Mouse (Mus musculus) ES-E14 (cell line): ENCODE measurements around the gene Arhgap35. TPM values are rescaled to one million over a fixed set of nuclear protein-coding genes. Genes with fewer than 3 reads are reported as not detected.

Source experiments
- DNase-seq: peaks from one replicate; pipeline ENCODE4 v3.0.0-alpha.2; 2013; ENCODE audit warnings: low read depth, low spot score
- H3K27ac ChIP-seq: 2 replicates; pipeline ENCODE4 v1.5.1; 2012; ENCODE audit warnings: low read depth, mild to moderate bottlenecking, low read length, moderate library complexity, mixed read lengths; ENCODE audit not compliant: poor library complexity, insufficient read depth, severe bottlenecking
- H3K36me3 ChIP-seq: 2 replicates; pipeline ENCODE4 v1.6.1; 2012; ENCODE audit warnings: mild to moderate bottlenecking, low read length, moderate library complexity, mixed read lengths; ENCODE audit not compliant: control insufficient read depth, poor library complexity, insufficient read depth, severe bottlenecking
- H3K4me1 ChIP-seq, 2 experiments: fragments of 150-350 bp in 1 of 2; sonication (generic) in 1 of 2; 2 replicates each; pipeline ENCODE4 v1.6.1; 2012; ENCODE audit warnings: low read length in 2 of 2, mild to moderate bottlenecking in 1 of 2, mixed read lengths in 1 of 2; ENCODE audit not compliant: control insufficient read depth in 2 of 2, insufficient read depth in 2 of 2, poor library complexity in 1 of 2
- H3K4me3 ChIP-seq, 2 experiments: fragments of 150-350 bp in 1 of 2; sonication (generic) in 1 of 2; 2 replicates each; pipeline ENCODE4 v1.5.1; 2012; ENCODE audit warnings: low read length in 2 of 2, low read depth in 1 of 2, mild to moderate bottlenecking in 1 of 2, mixed read lengths in 1 of 2; ENCODE audit not compliant: insufficient read depth in 1 of 2, poor library complexity in 1 of 2, severe bottlenecking in 1 of 2
- H3K9ac ChIP-seq: 2 replicates; pipeline ENCODE4 v1.6.1; 2012; ENCODE audit warnings: low read depth, mild to moderate bottlenecking, low read length, mixed read lengths; ENCODE audit not compliant: poor library complexity, insufficient read depth, severe bottlenecking
- H3K9me3 ChIP-seq: fragments of 150-350 bp; sonication (generic); 2 replicates; pipeline ENCODE4 v1.6.1; 2012; ENCODE audit warnings: low read depth, mild to moderate bottlenecking, low read length; ENCODE audit not compliant: control insufficient read depth, insufficient read depth
- CHD2 ChIP-seq: IDR thresholded peaks from 2 replicates; pipeline ENCODE4 v1.6.1; 2014; ENCODE audit warnings: mild to moderate bottlenecking, low read depth, low read length, inconsistent platforms
- HCFC1 ChIP-seq: IDR thresholded peaks from 2 replicates; pipeline ENCODE4 v1.6.1; 2012; ENCODE audit warnings: low read length, inconsistent platforms, borderline replicate concordance; ENCODE audit not compliant: insufficient read depth
- MAFK ChIP-seq: IDR thresholded peaks from 2 replicates; pipeline ENCODE4 v1.6.1; 2014; ENCODE audit warnings: mild to moderate bottlenecking, low read depth, low read length, inconsistent platforms; ENCODE audit not compliant: insufficient read depth
- ZC3H11A ChIP-seq: IDR thresholded peaks from 2 replicates; pipeline ENCODE4 v1.6.1; 2012; ENCODE audit warnings: low read depth, mild to moderate bottlenecking, inconsistent platforms, low read length, borderline replicate concordance
- ZNF384 ChIP-seq: IDR thresholded peaks from 2 replicates; pipeline ENCODE4 v1.6.1; 2012; ENCODE audit warnings: low read depth, low read length, inconsistent platforms
- in situ Hi-C, 2 experiments: fragments of 600-800 bp; cut with MboI; formaldehyde crosslinking; loops; one replicate each; pipeline ENCODE4 v1.15.1; 2025; ENCODE audit warnings: low sequenced_read_pairs in 2 of 2, inconsistent platforms in 1 of 2; ENCODE audit not compliant: unreplicated experiment in 2 of 2
- total RNA-seq: library from RNA; depleted of rRNA; stranded (reverse); fragments of 300-350 nt; gene quantifications from 2 replicates; pipeline ENCODE4 v1.2.3, GENCODE M21; 2012

Arhgap35 gene
- total RNA-seq, 1 experiment, result 46.6 TPM

DNA sequence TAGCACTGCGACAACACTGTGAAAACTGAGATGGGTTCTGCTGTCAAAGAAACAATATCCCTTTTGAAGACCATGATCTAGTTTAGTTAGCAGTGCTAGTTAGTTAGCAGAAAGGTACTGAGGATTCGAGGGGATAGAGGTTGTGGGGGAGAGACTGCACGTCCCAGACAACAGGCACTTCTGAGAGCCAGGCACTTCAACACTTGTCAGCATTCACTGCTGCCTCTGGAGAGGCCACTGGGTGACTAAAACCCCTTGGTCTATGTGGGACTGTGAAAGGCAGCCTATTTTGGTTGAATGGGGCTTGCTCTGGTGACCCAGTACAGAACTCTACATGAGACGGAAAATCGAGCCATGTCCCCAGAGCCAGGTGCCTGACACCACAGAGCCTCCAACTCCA, 97.6 kb downstream of the Arhgap35 start:
- no peak overlapping the region for H3K4me3 ChIP-seq
- in situ Hi-C loops, result no loop called here
- H3K36me3 ChIP-seq, result peaks cover 5% of the 10 kb centered on the region; the same call in 1 of the 2 replicates
- no peak overlapping the region for H3K9ac ChIP-seq
- no peak for DNase-seq
- no peaks in the 10 kb centered on the region for H3K9me3 ChIP-seq
- TF ChIP-seq ZC3H11A (no peak), HCFC1 (no peak), ZNF384 (no peak), CHD2 (no peak), MAFK (no peak)
- no peaks in the 10 kb centered on the region for H3K4me1 ChIP-seq
- H3K27ac ChIP-seq, result no peak overlapping the region

- H3K9ac ChIP-seq, result no peak overlapping the region
- no peak overlapping the region for H3K27ac ChIP-seq
- no peaks in the 10 kb centered on the region for H3K4me1 ChIP-seq
- in situ Hi-C loops, result no loop called here
- DNase-seq, result peak; percentile 68
- TF ChIP-seq HCFC1 (no peak), ZC3H11A (no peak), ZNF384 (no peak), CHD2 (no peak), MAFK (peak; percentile 79)
- no peaks in the 10 kb centered on the region for H3K9me3 ChIP-seq
- H3K4me3 ChIP-seq, result no peak overlapping the region
- peaks cover 19% of the 10 kb centered on the region for H3K36me3 ChIP-seq
These were observed 107.5 kb downstream of the Arhgap35 start for GRCm38 (mm10) chr7:16507284-16507683.

- Histone ChIP-seq H3K9me3 (no peaks in the 10 kb centered on the region), H3K4me3 (no peak overlapping the region), H3K9ac (no peak overlapping the region), H3K4me1 (no peaks in the 10 kb centered on the region), H3K27ac (no peak overlapping the region), H3K36me3 (peaks cover 17% of the 10 kb centered on the region)
- TF ChIP-seq ZNF384, result no peak
- no peak for TF ChIP-seq ZC3H11A
- DNase-seq, result no peak
- in situ Hi-C loops, result no loop called here
These were observed 109.6 kb downstream of the Arhgap35 start for GRCm38 (mm10) chr7:16505226-16505593.

GRCm38 (mm10) chr7:16504573-16505225, 110.1 kb downstream of the Arhgap35 start:
- in situ Hi-C loops, result no loop called here
- H3K4me3 ChIP-seq, result no peak overlapping the region
- H3K36me3 ChIP-seq, result peaks cover 20% of the 10 kb centered on the region
- TF ChIP-seq HCFC1, result no peak
- TF ChIP-seq CHD2, result no peak
- no peak for TF ChIP-seq ZC3H11A
- TF ChIP-seq MAFK, result no peak
- no peak for TF ChIP-seq ZNF384
- H3K9me3 ChIP-seq, result no peaks in the 10 kb centered on the region
- H3K27ac ChIP-seq, result no peak overlapping the region
- no peak overlapping the region for H3K9ac ChIP-seq
- no peak for DNase-seq
- no peaks in the 10 kb centered on the region for H3K4me1 ChIP-seq

- H3K4me1 ChIP-seq, result no peaks in the 10 kb centered on the region
These were observed 113.2 kb downstream of the Arhgap35 start for GRCm38 (mm10) chr7:16501571-16501970.

More at GRCm38 (mm10) chr7:16501571-16501970, 113.2 kb downstream of the Arhgap35 start:
- no peak for DNase-seq
- Histone ChIP-seq H3K36me3 (peaks cover 37% of the 10 kb centered on the region), H3K27ac (no peak overlapping the region), H3K4me3 (no peak overlapping the region), H3K9me3 (no peaks in the 10 kb centered on the region), H3K9ac (no peak overlapping the region)
- in situ Hi-C loops, result no loop called here
- no peak for TF ChIP-seq ZC3H11A
- TF ChIP-seq ZNF384, result no peak
- TF ChIP-seq CHD2, result no peak
- TF ChIP-seq MAFK, result no peak
- no peak for TF ChIP-seq HCFC1
